Mouse (Mus musculus) ES-Bruce4 (cell line): Measurements from ENCODE around the gene Hecw2.

Experiments used
- CTCF ChIP-seq: IDR thresholded peaks from one replicate; pipeline ENCODE4 v1.8.1; 2011; ENCODE audit warnings: low read depth, low read length
- EP300 ChIP-seq: IDR thresholded peaks from 2 replicates; pipeline ENCODE4 v1.6.1; 2011; ENCODE audit warnings: low read depth, low read length; ENCODE audit not compliant: insufficient read depth
- POLR2A ChIP-seq: IDR thresholded peaks from one replicate; pipeline ENCODE4 v1.8.1; 2011; ENCODE audit warnings: low read length; ENCODE audit not compliant: insufficient read depth

- TF ChIP-seq POLR2A (no peak), CTCF (no peak), EP300 (no peak)
Observed at GRCm38 (mm10) chr1:54012414-54012813, 182.6 kb downstream of the Hecw2 start.
